Mouse (Mus musculus) stomach, postnatal 0 days (tissue): ENCODE data around the gene Kndc1.

Source experiments
- CTCF ChIP-seq: IDR thresholded peaks from 2 replicates; pipeline ENCODE4 v1.5.1; 2016; ENCODE audit warnings: antibody characterized with exemption, low read depth, mild to moderate bottlenecking, moderate library complexity
- EP300 ChIP-seq: optimal IDR thresholded peaks from 2 replicates; pipeline ENCODE3; 2016; ENCODE audit warnings: antibody characterized with exemption

GRCm38 (mm10) chr7:139891779-139892178 lies 2.7 kb upstream of the Kndc1 start:
- TF ChIP-seq CTCF (no peak), EP300 (no peak)
